Mouse (Mus musculus): Measurements from ENCODE around the gene Crtc1. TPM values are rescaled to one million over a fixed set of nuclear protein-coding genes. Genes with fewer than 3 reads are reported as not detected.
A peak's percentile ranks its signal among the peaks of the same experiment; 100 is the strongest.

The Crtc1 gene
- total and polyA plus RNA-seq, 2 experiments from 2014 or later, result 51.7 to 52.9 TPM

DNA sequence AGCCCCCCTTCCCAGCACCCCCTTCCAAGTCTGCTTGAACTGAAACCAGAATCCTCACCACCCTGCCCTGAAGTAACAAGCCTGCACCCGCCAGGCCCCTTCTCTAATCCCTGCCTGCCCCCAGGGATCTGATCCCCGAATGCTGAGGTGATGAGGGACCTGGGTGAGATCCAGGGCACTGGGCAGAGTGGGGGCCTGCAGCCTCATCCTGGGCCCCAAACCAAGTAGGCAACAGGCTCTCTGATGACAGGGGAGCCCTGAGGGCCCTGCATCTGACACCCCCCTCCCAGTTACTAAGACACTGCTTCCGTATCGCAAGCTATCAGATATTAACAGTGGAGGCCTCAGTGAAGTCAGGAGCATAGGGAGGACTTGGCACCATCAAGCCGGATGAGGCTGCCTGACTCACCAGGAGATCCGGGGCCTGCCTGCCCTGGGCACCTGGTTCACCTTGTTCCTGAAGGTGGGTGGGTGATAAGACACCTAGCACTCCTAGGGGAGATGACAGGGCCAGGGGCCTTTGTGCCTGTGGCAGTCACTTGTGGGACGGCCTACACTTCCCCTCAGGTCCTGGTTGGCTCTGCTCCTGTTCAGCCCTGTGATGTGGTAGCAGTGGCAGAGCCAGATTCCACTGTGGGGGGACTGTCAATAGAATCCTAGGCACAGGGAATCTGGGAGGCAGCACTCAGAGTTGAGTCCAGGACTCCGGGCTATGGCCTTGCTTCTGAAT lies 44.9 kb downstream of the Crtc1 start:
- Histone ChIP-seq H3K4me1 (ENCODE audit: insufficient read depth) (no peaks in the 10 kb centered on the region), H3K27ac (ENCODE audit: low read depth, low read length) (no peak overlapping the region), H3K36me3 (ENCODE audit: insufficient read depth) (peaks cover 38% of the 10 kb centered on the region), H3K27me3 (ENCODE audit: insufficient read depth, low read length) (no peaks in the 10 kb centered on the region), H3K9ac (no peak overlapping the region), H3K4me2 (ENCODE audit: low read depth) (no peak overlapping the region), H3K4me3 (ENCODE audit: low read depth, low read length) (no peak overlapping the region), H3K9me3 (ENCODE audit: low read length) (no peaks in the 10 kb centered on the region)
- 93% methylated on average over 8 of the region's 8 CpGs for WGBS
- no peak for TF ChIP-seq CTCF (IDR thresholded peaks at IDR 0.05; ENCODE audit: low read depth)
- ATAC-seq (no peak), DNase-seq (no peak)

DNA sequence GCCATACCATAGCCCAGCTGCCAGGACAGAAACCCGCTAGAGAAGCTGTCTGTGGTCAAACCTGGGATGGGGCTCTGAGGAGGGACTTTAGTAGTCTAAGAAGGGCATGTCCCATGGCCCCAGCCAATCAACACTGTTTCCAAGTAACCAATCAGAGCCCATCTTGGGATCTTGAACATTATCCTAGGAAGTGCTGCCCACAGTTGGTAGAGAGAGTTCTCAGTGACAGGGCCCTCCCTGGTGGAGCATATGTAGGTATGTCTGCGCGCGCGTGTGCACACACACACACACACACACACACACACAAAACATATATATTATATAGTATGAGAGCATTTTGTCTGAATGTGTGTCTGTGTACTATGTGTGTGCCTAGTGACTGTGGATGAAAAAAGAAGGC lies 46.3 kb downstream of the Crtc1 start:
- 87% methylated on average over 5 of the region's 5 CpGs for WGBS
- TF ChIP-seq CTCF (IDR thresholded peaks at IDR 0.05; ENCODE audit: low read depth), result no peak
- Histone ChIP-seq H3K9ac (no peak overlapping the region), H3K27ac (ENCODE audit: low read depth, low read length) (no peak overlapping the region), H3K36me3 (ENCODE audit: insufficient read depth) (peaks cover 35% of the 10 kb centered on the region), H3K9me3 (ENCODE audit: low read length) (no peaks in the 10 kb centered on the region), H3K4me1 (ENCODE audit: insufficient read depth) (no peaks in the 10 kb centered on the region), H3K4me3 (ENCODE audit: low read depth, low read length) (no peak overlapping the region), H3K4me2 (ENCODE audit: low read depth) (no peak overlapping the region), H3K27me3 (ENCODE audit: insufficient read depth, low read length) (no peaks in the 10 kb centered on the region)
- ATAC-seq (no peak), DNase-seq (no peak)

DNA sequence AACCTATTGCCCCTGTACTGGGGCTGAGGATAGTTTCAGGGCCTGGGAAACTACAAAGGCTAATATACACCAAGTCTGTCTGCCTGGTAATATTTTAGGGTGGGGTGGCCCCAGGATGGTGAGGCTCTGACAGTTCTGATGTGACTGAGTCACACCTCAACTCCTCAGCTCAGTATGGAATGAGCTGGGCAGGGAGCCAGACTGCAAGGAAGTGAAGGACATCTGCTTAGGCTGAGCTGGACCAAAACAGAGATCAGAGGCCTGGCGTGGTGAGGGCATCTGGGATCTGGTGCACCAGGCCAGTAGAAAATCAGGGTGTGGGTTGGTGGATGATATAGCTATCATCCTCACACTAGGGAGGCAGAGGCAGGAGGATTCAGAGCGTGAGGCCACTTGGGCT lies 49.7 kb downstream of the Crtc1 start:
- Histone ChIP-seq H3K4me3 (ENCODE audit: low read depth, low read length) (no peak overlapping the region), H3K9me3 (ENCODE audit: low read length) (no peaks in the 10 kb centered on the region), H3K9ac (no peak overlapping the region), H3K27me3 (ENCODE audit: insufficient read depth, low read length) (no peaks in the 10 kb centered on the region), H3K4me2 (ENCODE audit: low read depth) (no peak overlapping the region), H3K36me3 (ENCODE audit: insufficient read depth) (peaks cover 53% of the 10 kb centered on the region), H3K4me1 (ENCODE audit: insufficient read depth) (no peaks in the 10 kb centered on the region), H3K27ac (ENCODE audit: low read depth, low read length) (no peak overlapping the region)
- DNase-seq (no peak), ATAC-seq (no peak)
- no peak for TF ChIP-seq CTCF (IDR thresholded peaks at IDR 0.05; ENCODE audit: low read depth)
- 86% methylated on average over 2 of the region's 2 CpGs for WGBS

DNA sequence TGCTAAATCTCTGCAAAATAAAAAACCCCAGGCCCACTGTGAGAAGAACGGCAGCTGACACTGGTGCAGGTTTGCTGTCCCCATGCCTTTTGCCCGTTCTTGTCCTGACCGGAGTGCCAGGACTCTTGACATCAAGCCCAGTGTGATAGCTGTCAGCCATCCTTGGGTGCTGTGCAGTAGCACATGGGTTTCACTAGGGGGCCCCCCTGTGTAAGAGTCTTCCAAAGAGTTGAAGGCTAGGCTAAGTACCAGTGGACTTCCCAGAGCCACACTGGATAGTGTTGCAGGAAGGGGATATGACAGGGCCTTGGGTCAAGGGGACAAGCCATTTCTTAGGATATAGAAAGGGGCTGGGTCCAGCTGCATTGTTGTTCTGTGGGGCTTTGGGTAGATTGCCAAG lies 56.1 kb downstream of the Crtc1 start:
- peaks cover 37% of the 10 kb centered on the region for H3K36me3 ChIP-seq (ENCODE audit: insufficient read depth)
- H3K4me3 ChIP-seq (ENCODE audit: low read depth, low read length), result no peak overlapping the region
- H3K4me2 ChIP-seq (ENCODE audit: low read depth), result no peak overlapping the region
- peak; percentile 70 for DNase-seq
- WGBS, result 50% methylated on average over 3 of the region's 3 CpGs
- ATAC-seq, result peak; percentile 76
- peaks cover 9% of the 10 kb centered on the region for H3K27me3 ChIP-seq (ENCODE audit: insufficient read depth, low read length)
- H3K9ac ChIP-seq, result no peak overlapping the region
- no peak overlapping the region for H3K27ac ChIP-seq (ENCODE audit: low read depth, low read length)
- H3K9me3 ChIP-seq (ENCODE audit: low read length), result no peaks in the 10 kb centered on the region
- no peaks in the 10 kb centered on the region for H3K4me1 ChIP-seq (ENCODE audit: insufficient read depth)
- peak; percentile 80 for TF ChIP-seq CTCF (IDR thresholded peaks at IDR 0.05; ENCODE audit: low read depth)

DNA sequence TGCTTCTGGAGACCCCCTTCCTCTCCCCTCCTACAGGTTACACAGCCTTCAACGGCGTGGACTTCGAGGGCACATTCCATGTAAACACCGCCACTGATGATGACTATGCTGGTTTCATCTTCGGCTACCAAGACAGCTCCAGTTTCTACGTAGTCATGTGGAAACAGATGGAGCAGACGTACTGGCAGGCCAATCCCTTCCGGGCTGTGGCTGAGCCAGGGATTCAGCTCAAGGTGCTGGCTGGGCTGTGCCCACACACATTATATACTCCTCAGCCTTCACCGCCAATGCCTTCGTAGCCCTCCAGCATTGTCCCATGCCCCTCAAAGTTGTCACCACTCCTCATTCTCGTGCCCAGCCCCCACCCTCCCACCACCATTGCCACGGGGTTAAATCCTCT lies 59.3 kb downstream of the Crtc1 start:
- no peak for TF ChIP-seq CTCF (IDR thresholded peaks at IDR 0.05; ENCODE audit: low read depth)
- H3K4me2 ChIP-seq (ENCODE audit: low read depth), result no peak overlapping the region
- peaks cover 41% of the 10 kb centered on the region for H3K27me3 ChIP-seq (ENCODE audit: insufficient read depth, low read length)
- H3K4me3 ChIP-seq (ENCODE audit: low read depth, low read length), result no peak overlapping the region
- peaks cover 11% of the 10 kb centered on the region for H3K36me3 ChIP-seq (ENCODE audit: insufficient read depth)
- no peaks in the 10 kb centered on the region for H3K9me3 ChIP-seq (ENCODE audit: low read length)
- ATAC-seq (no peak), DNase-seq (no peak)
- H3K4me1 ChIP-seq (ENCODE audit: insufficient read depth), result no peaks in the 10 kb centered on the region
- H3K9ac ChIP-seq, result no peak overlapping the region
- no peak overlapping the region for H3K27ac ChIP-seq (ENCODE audit: low read depth, low read length)
- WGBS, result 73% methylated on average over 12 of the region's 12 CpGs

DNA sequence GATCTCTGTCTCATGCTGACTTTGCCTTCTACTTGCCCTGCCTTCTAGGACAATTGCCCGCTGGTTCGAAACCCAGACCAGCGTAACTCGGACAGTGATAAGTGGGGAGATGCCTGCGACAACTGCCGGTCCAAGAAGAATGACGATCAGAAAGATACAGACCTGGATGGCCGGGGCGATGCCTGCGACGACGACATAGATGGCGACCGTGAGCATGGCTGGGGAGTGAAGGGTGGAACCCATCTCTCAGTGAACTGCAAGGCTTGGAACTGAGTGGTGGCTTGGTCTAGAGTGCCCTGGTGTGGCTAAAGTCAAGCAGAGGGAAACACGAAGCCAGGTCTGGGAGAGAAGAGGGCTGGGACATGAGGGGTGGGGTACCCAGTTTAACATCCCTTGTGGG lies 62.3 kb downstream of the Crtc1 start:
- TF ChIP-seq CTCF (IDR thresholded peaks at IDR 0.05; ENCODE audit: low read depth), result peak; percentile 37
- Histone ChIP-seq H3K9me3 (ENCODE audit: low read length) (no peaks in the 10 kb centered on the region), H3K4me2 (ENCODE audit: low read depth) (no peak overlapping the region), H3K27ac (ENCODE audit: low read depth, low read length) (no peak overlapping the region), H3K4me1 (ENCODE audit: insufficient read depth) (0 out of 2 replicates have a peak, but pooled peaks cover 7% of the 10 kb centered on the region), H3K36me3 (ENCODE audit: insufficient read depth) (no peaks in the 10 kb centered on the region), H3K9ac (no peak overlapping the region), H3K27me3 (ENCODE audit: insufficient read depth, low read length) (peaks cover 70% of the 10 kb centered on the region), H3K4me3 (ENCODE audit: low read depth, low read length) (no peak overlapping the region)
- DNase-seq, result no peak
- no peak for ATAC-seq
- 13% methylated on average over 15 of the region's 15 CpGs for WGBS

DNA sequence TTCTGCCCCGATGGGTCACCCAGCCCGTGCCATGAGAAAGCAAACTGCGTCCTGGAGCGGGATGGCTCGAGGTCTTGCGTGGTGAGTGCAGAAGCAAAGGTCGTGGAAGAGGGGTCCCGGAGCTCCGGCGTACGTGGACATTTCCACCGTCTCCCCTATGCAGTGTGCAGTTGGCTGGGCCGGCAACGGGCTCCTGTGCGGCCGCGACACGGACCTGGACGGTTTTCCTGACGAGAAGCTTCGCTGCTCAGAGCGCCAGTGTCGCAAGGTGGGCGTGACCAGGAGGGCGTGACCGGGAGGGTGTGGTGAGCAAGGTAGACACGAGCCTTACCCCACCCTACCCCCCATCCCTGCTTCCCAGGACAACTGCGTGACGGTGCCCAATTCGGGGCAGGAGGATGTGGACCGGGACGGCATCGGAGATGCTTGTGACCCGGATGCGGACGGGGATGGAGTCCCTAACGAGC lies 63.1 kb downstream of the Crtc1 start:
- Histone ChIP-seq H3K4me3 (ENCODE audit: low read depth, low read length) (no peak overlapping the region; the same call in 1 of the 2 replicates), H3K4me1 (ENCODE audit: insufficient read depth) (0 out of 2 replicates have a peak, but pooled peaks cover 7% of the 10 kb centered on the region), H3K36me3 (ENCODE audit: insufficient read depth) (no peaks in the 10 kb centered on the region), H3K9ac (no peak overlapping the region), H3K27me3 (ENCODE audit: insufficient read depth, low read length) (peaks cover 77% of the 10 kb centered on the region), H3K9me3 (ENCODE audit: low read length) (no peaks in the 10 kb centered on the region), H3K27ac (ENCODE audit: low read depth, low read length) (no peak overlapping the region), H3K4me2 (ENCODE audit: low read depth) (no peak overlapping the region)
- no peak for ATAC-seq
- DNase-seq, result no peak
- 7% methylated on average over 37 of the region's 37 CpGs for WGBS
- TF ChIP-seq CTCF (IDR thresholded peaks at IDR 0.05; ENCODE audit: low read depth), result no peak
